Mouse (Mus musculus) cerebellum, adult 8-10 months (tissue): ENCODE results near the gene Entpd2.

Experiments used
- DNase-seq: peaks from one replicate; pipeline ENCODE4 v3.0.0; 2022

Entpd2 gene

GRCm38 (mm10) chr2:25395721-25396596 lies at the start of gene Entpd2:
Gene Entpd2 (plus strand): TSS chr2:25395874.
- no peak for DNase-seq

GRCm38 (mm10) chr2:25348162-25348561 lies 47.5 kb upstream of the Entpd2 start:
- no peak for DNase-seq

GRCm38 (mm10) chr2:25349499-25349898 lies 46.2 kb upstream of the Entpd2 start:
- no peak for DNase-seq

- DNase-seq: no peak
Measured at GRCm38 (mm10) chr2:25350701-25351100, 45.0 kb upstream of the Entpd2 start.

- DNase-seq: no peak
Measured at GRCm38 (mm10) chr2:25354211-25354610, 41.5 kb upstream of the Entpd2 start.

- DNase-seq: no peak
Measured at GRCm38 (mm10) chr2:25355419-25356066, 40.1 kb upstream of the Entpd2 start.

GRCm38 (mm10) chr2:25356208-25357079 lies 39.2 kb upstream of the Entpd2 start, which contains the start of gene Dpp7:
Gene Dpp7 (minus strand): TSS chr2:25356359.
- peak; percentile 83 for DNase-seq

- no peak for DNase-seq
Measured at GRCm38 (mm10) chr2:25359848-25360247, 35.8 kb upstream of the Entpd2 start.

GRCm38 (mm10) chr2:25363478-25364178 lies 32.0 kb upstream of the Entpd2 start:
- no peak for DNase-seq

GRCm38 (mm10) chr2:25364313-25364712 lies 31.4 kb upstream of the Entpd2 start:
- DNase-seq: no peak

GRCm38 (mm10) chr2:25364761-25365090 lies 30.9 kb upstream of the Entpd2 start:
- no peak for DNase-seq

GRCm38 (mm10) chr2:25365091-25365761 lies 30.4 kb upstream of the Entpd2 start, which contains the start of gene Uap1l1:
Gene Uap1l1 (minus strand): TSS chr2:25365682.
- peak; percentile 50 for DNase-seq

- DNase-seq: no peak
Measured at GRCm38 (mm10) chr2:25369996-25370395, 25.7 kb upstream of the Entpd2 start.

GRCm38 (mm10) chr2:25371764-25372643 lies 23.7 kb upstream of the Entpd2 start, which contains the start of gene Sapcd2:
Gene Sapcd2 (plus strand): TSS chr2:25372321.
- DNase-seq: peak; percentile 84

GRCm38 (mm10) chr2:25372644-25373391 lies 22.9 kb upstream of the Entpd2 start:
- DNase-seq: no peak

GRCm38 (mm10) chr2:25373431-25373830 lies 22.2 kb upstream of the Entpd2 start:
- no peak for DNase-seq

- no peak for DNase-seq
Measured at GRCm38 (mm10) chr2:25376589-25376988, 19.1 kb upstream of the Entpd2 start.

- no peak for DNase-seq
Measured at GRCm38 (mm10) chr2:25384492-25384891, 11.2 kb upstream of the Entpd2 start.

- DNase-seq: no peak
Measured at GRCm38 (mm10) chr2:25391266-25391665, 4.4 kb upstream of the Entpd2 start.
